Mouse (Mus musculus) R1 (cell line): ENCODE results near the gene Pde1a.

Experiments
- DNase-seq: peaks from one replicate; pipeline ENCODE4 v3.0.0-alpha.2; 2018; ENCODE audit warnings: low read depth, low spot score

The Pde1a gene

DNA sequence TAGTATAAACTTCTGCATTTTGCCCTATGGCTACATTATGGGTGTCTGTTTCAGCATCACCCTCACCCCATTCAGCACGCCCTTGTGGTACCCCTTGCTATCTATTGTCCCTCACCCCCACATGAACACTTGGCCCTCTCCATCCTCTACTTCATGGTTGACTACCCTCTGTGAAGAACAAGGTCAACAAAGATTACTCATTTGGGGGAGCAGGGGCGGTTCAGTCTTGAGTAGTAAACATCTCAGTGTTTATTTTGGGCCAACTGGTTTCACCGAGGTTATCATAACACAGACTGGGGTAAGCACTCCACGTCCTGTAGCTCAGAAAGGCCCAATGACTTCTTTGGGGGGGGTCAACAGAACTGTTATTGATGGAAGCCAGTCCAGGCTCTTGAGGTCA, 164.3 kb downstream of the Pde1a start:
- DNase-seq = no peak

DNA sequence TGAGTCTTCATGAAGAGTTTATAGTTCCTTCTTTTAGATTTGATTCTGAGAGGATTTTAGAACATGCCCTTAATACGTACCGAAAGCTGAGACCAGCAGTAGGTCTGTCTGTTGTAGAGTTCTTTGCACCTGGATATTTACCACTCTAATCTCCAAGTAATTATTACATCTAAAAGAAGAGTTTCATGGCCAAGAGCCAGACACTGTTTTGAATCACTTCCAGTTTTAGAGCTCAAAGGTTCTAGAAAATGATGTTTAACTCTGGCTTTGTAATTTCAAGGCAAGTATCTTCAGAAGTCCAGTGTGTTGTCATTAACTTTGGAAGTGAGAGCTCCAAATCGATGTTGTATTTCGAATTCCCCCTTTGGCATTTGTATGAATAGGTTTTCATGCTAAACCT, 167.8 kb downstream of the Pde1a start:
- no peak for DNase-seq

DNA sequence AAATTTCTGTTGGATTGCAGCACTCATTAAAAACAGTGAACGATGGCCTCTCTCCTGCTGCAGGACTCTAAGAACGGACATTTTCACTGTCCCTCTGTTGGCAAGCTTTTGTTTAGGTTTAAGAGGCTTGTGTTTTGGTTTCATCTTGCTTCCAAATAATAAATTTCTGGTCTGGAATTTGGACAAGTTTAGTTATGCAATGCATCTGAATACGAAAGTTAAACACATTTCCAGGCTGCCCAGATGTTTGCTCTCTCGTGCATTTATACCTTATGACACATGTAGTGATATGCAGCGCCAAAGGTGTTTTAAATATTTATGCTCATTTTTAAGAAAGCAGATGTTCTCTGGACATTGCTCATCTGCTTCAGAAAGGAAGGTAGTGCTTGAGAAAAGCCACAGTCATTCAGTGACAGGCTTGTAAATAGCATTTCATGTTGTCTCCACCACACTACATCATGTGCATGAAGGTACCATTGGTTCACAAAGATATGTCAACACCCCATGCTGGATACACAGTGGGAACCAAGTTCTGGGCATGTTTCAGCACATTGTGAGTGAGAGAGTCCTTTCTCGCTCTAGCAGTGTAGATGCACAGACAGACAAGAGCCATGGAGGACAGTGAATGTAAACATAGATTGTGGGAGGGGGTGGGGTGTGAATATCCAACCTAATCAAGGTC, 171.5 kb downstream of the Pde1a start:
- no peak for DNase-seq

DNA sequence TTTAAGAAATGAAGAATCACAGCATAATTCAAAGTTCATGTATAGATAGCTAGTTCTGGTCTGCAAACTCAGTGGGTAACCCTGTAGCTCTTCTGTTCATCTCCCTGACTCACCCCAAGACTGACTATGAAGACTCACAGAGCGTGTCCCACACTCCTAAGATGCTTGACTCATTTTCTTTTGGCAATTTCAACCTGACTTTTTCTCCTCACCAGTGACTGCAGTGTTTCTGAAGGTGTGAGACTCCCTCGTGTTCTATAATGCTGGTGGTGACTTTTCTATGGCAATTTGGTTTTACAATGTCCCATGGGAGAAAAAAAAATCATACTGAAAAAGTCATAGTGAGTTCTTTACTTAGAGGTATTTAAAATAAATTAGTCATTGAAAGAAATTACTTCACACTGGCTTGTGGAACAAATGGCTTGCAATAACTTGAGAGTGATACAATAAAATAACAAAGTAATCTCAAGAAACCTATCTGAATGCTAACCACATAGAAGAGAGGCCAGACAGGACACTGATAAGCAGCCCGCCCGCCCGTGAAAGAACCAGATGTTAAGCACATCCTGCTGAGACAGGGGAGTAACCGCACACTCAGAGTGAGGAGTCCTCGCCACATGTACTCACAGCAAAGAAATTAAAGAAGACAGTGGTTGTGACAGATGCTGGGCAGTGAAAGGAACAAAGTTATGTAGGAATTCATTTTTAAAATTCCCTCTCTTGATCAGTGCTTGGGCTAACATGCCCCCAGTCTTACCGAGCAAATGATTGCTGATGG, 183.2 kb downstream of the Pde1a start:
- no peak for DNase-seq

DNA sequence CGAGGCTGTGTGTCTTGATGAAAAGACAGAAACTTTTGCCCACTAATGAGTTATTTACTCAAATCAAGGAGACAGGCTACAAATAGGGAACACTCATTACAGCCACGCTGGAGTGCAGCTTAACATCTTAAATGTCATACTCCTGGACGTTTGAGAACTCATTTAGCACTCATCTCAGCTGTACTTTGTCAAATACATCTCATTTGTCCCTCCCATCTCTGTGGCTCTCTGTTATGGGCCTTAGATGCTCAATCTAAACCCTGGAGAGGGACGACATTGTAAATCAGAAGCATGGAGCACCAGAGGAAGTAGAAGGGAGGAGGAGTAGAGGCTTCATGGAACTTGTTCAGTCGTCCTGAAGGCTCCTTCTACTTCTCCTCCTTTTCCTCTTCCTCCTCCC, 194.6 kb downstream of the Pde1a start:
- no peak for DNase-seq

DNA sequence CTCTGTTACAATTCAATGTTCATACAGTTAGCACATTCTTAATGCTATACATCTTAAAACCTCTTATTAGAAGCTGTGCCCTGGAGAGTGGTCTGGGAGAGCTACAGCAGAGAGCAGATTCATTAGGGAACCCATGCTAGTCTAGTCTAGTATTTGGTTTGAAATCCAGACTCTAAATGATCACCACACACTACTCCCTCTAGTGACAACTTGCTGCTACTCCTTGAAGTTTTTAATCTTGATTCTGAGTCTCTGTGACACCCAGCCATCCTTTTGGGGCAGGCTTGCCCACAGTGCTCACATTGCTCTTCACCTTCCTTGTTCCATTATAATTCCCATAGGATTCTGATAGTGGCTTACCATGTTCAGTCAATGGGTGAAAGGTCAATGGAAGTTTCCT, 206.9 kb downstream of the Pde1a start:
- DNase-seq = peak; percentile 13

DNA sequence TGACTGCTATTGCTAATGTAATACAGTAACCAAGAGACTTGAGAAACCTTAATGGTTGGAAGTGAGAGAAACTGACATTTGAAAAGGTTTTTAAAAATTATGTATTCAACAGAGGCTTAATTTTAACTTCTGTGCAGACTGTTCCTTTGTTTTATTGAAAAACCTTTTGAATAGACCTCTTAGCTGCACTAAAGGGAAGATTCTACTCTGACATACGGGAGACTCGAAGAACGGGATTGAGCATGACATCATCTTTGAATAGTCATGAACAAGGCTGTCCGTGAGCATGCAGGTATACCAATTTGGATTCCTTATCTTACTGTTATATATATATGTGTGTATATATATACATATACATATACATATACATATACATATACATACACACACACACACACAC, 207.9 kb downstream of the Pde1a start:
- no peak for DNase-seq

DNA sequence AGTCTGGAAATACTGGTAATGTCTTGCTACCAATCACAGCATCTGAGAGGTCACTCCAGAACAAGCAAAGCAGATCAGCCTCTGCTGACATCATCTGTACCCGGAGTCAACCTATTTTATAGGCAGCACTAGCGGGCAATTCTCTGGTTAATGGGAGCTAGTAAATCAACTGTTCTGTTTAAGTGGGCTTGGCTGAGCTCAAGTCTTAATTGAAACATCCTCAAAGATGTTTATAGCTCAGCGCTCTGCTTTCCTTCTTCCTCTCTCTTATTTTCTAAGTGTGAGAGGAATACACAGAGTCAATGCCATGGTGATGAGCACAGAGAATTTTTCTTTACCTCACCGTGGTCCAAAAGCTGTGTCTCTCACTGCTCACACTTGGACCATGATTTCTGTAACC, 208.8 kb downstream of the Pde1a start:
- DNase-seq = no peak

DNA sequence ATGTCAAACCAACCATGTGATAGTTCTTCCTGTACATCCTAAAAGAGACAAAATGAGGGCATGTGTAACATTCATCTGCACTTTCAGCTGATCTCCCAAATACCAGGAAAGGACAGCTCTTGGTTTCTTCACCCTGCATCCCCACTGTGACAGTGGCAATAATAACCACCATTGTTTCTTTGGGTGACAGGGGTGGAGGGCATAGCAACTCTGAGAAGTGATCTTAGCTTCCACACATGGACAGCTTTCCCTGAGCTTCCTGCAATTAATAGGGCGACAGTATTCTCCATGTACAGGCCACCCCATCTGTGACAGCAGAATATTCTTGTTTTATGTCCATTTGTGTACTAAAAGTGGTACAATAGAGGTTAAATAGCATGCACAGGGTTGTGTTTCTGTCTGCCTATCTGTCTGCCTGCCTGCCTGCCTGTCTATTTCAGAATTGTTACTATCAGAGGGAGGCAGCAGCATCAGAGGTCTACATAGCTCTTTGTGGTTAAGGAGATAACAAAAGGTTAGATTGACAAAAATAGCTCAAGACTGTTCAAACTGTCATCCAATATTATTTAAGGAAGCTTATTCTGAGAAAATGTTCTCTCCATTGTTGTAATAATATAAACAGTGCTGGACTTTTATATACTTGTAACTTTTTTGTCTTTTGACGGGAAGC, 227.3 kb downstream of the Pde1a start:
- DNase-seq = no peak

DNA sequence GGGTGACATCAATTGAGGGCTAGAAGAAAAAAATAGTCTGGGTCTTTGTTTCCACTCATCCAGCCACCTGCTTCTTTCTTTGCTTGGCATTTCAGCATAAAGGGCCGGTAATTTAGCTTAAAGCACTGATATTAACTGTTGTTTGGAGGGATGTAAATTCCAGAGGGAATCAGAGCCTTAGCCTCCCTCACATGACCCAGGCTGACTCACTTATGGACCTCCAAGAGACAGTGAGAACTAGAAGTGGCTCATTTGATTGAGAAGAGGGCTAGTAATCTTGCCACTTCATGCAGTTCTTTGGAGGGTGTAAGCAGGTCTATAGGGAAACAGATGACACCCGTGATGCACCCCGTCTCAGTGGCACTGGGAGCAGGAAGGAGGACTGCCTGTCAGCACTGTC, 230.7 kb downstream of the Pde1a start:
- DNase-seq = no peak

DNA sequence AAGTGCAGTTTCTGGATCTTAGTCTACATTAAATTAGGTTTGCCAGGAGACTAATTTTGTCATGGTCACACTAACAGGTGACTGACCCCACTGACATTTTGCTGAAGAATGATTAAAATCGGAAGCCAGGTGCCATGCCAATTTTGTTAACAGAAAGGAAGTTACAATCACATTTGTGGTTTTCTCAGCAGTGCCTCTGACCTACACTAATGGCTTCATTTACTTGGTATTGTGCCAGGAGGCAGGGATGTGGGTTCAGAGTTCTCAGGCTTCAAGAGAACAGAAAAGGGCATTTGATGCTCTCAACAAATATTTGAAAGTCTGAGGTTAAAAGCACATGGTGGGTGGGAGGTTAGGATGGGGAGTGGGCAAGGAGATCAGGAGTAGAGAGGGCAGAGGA, 236.4 kb downstream of the Pde1a start:
- no peak for DNase-seq

DNA sequence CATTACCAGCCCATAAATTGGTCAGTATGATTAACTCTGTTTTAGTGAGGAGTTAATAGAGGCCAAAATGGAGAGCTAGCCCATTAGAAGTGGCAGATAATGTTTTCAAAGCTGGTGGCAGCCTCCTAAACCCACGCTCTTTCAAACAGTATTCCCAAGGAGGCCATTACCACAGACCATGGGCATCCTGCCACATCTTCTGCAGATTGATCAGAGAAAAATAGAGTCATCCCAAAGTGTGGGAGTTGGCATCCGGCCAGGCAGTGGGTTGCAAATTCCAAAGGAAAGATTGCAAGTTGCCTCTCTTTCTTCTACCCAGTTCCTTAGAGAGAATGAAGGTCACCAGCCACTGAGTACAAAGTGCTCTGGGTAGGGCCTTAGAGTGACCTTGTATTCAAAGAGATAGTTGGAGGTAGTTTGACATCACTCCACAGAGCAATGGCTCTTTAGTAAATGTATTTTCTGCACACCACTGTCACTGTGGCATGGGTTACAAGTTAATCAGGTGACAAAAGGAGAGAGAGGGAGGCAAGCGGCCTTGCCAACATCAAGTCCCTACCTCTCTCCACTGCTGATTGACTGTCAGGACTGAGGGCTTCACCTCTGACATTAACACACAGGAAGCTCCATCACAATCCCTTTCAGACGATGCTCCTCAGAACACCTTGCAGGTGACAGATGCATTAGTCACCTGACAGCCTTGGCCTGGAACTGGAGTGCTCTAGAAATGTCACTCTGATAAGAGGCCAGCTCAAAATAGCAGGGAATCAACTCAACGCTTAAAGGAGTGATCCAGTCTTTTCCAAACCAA, 237.3 kb downstream of the Pde1a start:
- no peak for DNase-seq

DNA sequence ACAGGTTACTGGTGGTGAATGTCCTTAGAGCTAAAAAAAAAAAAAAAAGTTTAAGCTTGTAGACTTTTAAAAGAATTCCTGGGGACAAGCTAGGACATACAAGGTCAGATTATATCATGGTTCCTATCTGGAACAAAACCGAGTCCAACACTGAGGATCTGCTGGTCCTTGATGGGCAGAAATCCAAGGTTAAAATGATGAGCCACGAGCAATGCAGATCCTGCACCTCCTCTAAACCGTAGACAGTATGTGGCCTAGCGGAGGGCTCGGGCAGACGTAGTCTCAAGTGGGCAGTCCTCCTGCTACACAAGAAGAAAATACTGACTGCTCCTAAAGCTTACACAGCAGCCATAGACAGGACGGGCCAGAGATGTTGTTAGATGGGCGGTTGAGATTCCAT, 238.5 kb downstream of the Pde1a start:
- DNase-seq = no peak

DNA sequence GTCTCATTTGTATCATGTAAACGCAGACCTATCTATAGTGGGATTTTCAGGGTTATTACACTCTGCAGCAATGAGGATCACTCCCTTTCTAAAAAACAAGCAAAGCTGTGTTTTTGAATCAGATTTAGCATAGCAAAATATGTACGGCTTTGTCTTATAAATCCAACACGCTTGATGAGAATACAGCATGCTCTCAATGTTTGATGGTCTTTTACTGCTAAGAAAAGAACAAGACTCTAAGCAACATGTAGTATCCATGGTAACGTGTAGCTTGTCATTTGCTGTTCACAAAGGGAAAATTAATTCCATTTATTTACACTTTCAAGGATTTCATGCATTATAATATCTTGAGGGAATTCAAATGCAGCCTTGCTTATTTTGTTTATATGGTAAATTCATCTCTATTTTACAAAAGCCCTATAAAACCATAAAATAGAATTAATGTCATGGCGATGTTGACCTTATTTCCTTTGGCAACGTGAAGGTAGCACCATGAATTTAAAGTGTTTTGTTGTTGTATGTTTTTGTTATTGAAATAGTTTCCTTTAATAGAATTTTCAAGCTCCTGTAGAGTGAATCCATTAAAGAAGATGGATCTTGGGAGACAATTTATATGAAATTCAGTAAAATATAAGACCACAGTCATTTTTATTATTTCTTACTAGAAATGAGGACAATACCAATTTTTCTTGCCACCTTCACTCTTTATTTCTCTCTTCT, 245.5 kb downstream of the Pde1a start:
- DNase-seq = no peak

DNA sequence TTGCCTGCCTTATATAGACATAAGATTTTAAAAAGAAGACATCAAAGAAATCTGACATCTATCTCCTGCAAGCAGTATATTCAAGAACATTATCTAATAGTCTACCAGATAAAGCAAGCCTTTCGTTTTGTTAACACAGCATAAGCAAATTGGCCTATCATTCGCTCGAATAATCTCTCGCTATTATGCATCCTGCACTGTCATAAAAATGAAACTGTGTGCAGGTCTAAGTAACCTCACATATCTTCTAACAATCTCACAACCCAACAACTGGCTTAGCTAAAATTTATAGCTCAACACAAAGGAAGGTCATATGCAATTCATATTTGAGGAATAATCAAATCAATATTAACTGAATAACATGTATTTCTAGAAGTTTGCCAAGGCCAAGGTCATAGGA, 246.0 kb downstream of the Pde1a start:
- no peak for DNase-seq

DNA sequence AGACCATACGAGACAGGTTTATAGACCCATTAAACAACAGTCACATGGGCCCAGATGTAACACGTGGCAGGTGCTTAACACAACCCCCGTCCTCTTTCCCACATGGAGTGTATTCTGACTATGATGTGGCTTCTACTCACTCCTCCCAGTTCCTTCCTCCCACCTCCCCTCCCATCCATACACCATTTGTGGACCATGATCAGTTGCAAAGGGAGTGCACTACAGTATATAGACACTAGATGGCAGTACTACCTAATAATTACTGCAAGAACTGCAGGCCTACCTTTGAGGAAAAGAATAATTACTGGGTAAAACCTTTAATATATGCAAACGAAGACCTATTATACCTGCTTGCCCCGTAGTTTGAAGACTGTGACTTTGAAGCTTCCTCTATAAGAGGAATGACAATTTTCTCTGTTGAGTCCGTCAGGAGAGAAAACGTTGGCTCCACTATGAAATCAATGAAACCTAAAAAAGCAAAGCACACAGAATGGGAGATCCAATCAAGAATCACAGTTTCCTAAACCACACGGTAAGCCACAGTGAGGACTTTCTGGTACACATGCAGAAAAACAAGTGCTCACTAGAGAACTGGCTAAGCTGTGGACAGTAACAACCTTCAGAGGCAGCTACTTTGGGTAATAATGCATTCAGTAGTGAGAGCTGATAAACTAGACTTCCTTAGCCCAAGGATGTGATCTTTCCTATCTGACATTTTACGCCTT, 263.8 kb downstream of the Pde1a start:
- DNase-seq = peak; percentile 60

DNA sequence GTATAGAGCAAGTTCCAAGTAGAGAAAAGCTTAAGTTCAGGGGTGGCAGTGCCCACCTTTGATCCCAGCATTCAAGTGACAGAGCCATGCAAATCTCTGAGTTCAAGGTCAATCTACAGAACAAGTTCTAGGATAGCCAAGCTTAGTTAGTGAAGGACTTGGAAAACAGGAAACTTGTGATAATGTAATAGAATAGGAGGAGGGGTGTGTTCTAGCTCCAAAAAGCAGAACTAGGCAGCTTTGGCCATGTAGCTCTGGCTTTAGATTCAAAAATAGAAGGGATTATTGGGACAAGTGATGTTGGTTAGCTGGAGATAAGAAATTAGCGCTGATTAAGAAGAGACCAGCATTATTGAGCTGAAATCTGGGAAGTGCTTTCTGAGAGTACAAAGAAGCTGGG, 272.4 kb downstream of the Pde1a start:
- DNase-seq = no peak

DNA sequence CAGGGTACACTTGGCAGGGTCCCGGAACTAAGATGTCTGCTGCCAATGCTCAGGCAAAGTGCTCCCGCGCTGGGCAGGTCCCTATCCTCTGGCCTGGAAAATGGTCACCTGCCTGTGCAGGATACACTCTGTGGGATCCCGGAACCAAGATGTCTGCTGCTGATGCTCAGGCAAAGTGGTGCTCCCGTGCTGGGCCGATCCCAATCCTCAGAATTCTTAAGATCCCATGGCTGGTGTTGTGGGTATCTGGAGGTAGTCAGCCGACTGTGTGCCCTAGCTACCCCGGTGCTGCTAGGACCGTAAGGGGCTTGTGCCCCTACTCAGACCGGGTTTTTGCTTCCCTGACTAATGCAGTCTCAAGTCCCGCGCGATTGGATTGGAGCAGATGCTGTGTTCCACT, 281.9 kb downstream of the Pde1a start:
- peak; percentile 37 for DNase-seq

DNA sequence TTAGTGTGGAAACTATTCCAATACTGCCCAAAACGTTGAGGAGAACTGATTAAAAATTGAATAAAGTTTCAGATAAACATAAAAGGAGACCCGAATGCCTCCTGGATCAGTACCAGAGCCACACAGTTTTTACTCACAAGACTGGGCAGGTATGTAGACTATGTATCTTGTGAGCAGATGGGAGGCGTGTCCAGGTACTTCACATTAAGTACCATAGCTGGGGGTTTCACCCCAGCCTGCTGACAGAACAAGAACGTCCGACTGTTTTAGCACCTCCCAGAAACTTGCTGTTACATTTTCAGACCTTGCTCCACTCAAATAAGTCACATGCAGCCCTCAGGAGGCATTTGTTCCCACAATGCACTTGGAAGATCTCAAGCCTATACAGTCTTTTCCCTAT, 289.7 kb downstream of the Pde1a start:
- DNase-seq = no peak

DNA sequence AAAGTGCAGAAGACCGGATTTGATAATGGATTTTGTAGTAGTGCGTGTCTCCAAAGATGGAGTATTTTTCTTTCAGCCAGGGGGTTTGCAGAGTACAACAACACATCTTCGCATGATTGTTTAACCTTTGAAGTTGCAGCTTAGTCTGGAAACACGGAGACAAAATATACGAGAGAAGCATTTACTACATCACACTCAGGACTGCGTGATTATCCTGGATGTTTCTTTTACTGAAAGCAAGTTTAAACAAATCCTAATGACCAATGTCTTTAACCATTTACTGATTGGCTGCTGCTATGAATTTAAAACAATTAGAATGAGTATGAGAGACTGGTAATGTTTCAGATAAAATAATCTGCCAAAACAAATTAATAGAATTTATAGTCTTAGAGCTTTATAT, 290.2 kb downstream of the Pde1a start:
- no peak for DNase-seq

DNA sequence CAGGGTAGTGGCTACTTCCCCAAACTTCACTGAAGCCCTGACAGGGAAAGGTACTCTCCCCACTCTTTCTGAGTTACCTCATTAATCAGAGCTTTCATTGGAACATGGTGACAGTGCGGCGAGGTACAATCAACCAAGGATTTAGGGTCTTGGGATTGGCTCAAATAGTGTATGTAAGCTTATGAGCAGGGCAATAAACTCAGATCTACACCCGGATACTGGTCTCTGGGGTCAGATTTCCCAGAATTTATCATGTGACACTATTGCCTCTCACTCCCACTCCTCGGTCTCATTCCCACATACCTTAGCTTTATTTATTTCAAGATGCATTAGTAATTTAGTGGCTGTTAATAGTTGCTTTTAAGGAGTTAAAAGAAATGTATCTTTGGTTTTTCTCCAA, 303.4 kb downstream of the Pde1a start:
- DNase-seq = no peak
